Mouse (Mus musculus) spleen, postnatal 10 days (tissue): Measurements from ENCODE around the gene Ctnna2.
A peak's percentile ranks its signal among the peaks of the same experiment; 100 is the strongest.

Source experiments
- DNase-seq, 2 experiments: peaks; one replicate each; pipeline ENCODE4 v3.0.0; 2021 to 2022; ENCODE audit warnings: low spot score in 2 of 2

The Ctnna2 gene

DNA sequence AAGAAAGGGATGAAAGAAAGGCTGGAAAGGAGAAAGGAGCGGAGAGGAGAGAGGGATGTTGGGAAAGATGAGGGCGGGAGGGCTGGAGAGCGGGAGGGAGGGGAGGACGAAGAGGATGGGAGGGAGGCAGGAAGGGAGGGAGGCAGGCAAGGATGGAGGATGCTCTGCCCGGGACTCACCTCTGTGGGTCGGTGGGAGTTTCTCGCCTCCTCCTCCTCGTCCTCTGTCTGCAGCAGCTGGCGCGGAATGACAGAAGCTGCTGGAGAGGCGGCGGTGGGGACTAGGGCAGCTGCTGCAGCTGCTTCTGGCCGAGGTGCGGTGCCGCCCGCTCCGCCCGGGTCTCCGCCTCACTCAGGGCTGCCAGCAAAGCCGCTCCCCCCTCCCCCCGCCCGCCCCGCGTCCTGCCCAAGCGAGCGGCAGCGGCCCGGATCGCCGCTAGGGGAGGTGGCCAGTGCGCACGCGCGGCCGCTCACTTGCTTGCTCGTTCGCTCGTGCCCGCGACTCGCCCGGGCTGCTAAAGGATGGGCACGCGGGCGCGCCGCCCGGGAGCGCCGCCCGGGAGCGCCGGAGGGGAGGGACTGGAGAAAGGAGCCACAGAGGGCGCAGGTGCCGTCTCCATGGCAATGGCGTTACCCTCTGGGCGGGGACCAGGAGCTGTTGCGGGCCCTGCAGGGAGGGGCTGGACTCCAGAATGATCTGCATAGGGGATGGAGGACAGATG, at the start of gene Ctnna2:
Gene Ctnna2 (minus strand): TSS at position 459 of the 721 bp plus-strand sequence.
- peak in 1 of 2 experiments; percentile 12 for DNase-seq

DNA sequence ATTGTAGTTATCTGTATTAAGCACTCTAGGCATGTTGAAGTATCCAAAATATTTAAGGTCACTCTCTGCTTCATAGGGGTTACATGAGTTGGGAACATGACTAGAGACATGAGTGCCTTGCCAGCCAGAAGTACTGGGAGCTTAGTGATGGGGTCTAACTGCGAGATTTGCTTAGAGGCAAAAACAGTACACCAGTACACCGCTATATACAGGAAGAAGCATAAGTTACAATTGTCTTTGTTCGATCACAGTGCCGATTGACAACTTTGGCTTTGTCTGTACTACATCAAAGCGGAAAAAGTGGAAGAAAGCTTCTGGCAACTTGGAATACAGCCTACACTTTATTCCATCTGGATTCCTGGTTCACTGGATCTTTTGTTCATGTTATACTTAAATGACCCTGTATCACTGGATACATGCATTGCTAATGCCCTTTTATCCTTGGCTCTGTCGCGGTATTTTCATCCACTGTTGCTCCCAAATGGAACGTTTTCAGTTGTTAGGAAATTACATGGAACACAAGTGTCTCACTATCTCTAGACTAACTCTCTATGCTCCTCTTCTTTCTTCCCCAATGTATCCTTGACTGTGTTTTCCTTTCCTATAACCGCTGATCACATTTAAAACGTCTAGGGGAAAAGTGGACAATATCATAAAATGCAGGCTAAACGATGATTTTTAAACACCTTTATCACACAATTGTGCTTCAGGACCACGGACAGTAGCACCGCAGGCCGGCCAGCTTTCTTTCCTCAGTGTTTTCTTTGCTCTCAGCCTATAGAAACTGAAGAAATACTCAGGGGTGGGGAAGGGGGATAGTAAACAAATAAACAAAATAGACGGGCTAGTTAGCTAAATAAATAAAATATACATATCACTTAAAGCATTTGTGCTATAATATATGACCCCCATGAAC, 896 bp upstream of the Ctnna2 start:
- DNase-seq = no peak

- DNase-seq = no peak
These were observed 841 bp downstream of the Ctnna2 start for GRCm38 (mm10) chr6:77978476-77979240.

- DNase-seq = no peak
These were observed 8.8 kb downstream of the Ctnna2 start for GRCm38 (mm10) chr6:77970545-77971242.

DNA sequence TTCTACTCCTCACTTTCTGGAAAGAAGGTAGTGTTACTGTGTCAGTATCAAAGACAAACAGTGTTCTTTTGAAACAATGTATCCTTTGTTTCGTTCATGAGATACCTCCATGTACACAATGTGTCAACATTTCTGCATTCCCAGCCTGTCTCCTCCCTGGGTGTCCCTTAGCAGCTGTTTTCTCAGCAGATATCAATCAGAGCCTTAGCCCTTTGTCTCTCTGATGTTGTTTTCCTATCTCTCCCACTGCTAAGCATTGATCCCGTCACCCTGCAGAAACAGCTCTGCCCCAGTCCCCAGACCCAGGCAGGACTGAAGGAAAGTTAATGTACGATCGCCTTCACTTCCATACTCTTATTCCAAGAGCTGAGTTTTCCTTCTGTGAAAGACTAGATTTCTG, 9.7 kb downstream of the Ctnna2 start:
- DNase-seq = no peak

GRCm38 (mm10) chr6:77962011-77962410, 17.5 kb downstream of the Ctnna2 start:
- DNase-seq = no peak

GRCm38 (mm10) chr6:77951276-77951675, 28.2 kb downstream of the Ctnna2 start:
- DNase-seq = no peak

GRCm38 (mm10) chr6:77950690-77951089, 28.8 kb downstream of the Ctnna2 start:
- no peak for DNase-seq

GRCm38 (mm10) chr6:77929375-77929774, 50.1 kb downstream of the Ctnna2 start:
- no peak for DNase-seq

GRCm38 (mm10) chr6:77873150-77873549, 106.3 kb downstream of the Ctnna2 start:
- DNase-seq = no peak

DNA sequence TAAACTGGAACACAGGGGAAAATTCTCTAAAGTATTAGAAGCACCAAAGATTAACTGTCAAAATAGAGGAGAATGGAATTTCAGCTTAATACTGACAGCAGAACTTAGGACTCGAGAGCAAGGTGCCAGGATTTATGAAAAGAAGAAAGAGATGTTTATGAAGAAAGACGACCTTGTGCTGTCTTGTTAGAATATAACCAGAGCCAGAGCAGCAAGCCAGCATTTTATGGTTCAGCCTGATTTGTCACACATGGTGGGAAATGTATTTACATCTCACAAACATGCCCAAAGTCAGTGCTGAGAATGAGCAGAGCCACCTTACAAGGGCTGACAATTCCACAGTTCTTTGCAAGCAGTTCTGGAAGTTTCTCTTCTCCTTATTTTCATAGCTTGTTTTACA, 110.2 kb downstream of the Ctnna2 start:
- no peak for DNase-seq

- DNase-seq = no peak
These were observed 111.4 kb downstream of the Ctnna2 start for GRCm38 (mm10) chr6:77868119-77868518.

- DNase-seq = no peak
These were observed 116.1 kb downstream of the Ctnna2 start for GRCm38 (mm10) chr6:77863379-77863778.

- no peak for DNase-seq
These were observed 116.7 kb downstream of the Ctnna2 start for GRCm38 (mm10) chr6:77862781-77863180.

- DNase-seq = no peak
These were observed 130.1 kb downstream of the Ctnna2 start for GRCm38 (mm10) chr6:77849438-77849837.

DNA sequence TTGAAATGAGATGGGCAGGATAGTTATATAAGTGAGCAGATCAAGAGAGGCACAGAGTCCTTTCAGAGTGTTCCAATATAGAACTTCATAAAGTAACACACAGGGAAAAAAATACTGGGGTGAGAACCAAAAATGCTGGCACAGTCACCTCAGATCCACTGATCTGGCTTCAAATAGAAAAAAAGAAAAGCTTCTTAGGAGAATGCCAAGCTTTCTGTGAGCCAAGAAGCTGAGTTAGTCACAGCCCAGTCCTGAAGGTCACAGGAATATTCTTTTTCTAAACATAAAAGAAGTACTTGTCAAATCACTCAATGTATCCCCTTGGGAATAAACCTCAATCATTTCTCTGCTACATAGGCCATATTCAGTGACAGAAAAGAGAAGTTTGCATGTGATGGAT, 130.7 kb downstream of the Ctnna2 start:
- DNase-seq = no peak

DNA sequence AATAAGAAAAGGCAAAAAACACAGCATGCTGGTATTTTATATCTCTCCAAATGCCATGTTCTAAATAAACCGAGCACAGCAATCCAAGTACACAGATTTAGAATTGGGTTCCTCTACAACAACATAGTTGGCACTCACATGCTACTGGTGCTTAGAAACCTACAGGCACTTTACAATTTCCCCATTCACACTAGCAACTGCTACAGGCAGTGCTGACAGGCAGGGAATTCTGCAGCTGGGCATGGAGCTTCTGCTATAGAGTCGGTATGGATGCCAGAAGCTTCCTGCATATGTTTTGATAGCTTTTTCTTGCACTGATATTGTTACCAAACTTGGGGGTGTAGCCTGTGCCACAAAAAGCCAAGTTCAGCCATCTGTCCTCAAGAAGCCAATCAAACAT, 131.8 kb downstream of the Ctnna2 start:
- no peak for DNase-seq

DNA sequence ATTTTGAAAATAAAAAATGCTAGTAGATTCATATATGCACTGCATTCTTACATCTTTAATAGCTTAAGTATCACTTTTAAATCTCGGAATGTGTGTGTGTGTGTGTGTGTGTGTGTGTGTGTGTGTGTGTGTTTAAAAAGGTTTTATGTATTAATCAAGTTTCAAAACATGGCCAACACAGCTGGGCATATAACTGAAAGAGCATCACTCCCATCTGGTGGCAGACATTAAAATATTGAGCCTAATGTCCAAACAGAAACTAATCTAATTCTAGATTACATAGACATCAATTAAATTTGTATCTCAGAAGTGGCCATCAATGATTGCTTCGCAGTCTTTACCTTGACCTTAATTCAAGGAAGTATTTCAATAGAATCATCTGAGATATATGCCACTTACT, 140.4 kb downstream of the Ctnna2 start:
- no peak for DNase-seq

DNA sequence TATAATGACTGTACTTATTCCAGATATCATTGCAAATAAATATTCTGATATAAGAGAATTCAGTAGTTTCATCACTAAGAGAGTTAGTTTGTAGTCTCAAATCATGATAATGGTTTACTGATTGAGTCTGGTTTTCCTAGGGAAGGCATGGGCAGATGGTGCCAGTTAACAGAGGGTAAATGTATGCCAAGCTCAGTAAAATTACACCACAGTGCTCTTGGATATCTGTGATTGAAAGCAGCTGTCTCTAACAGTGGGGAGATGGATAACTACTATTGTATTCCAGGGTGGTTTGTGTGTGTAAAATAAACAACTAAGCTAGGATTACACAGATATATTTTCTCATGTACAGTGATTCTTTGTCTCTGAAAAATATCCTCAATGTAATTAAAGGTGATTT, 140.8 kb downstream of the Ctnna2 start:
- no peak for DNase-seq

DNA sequence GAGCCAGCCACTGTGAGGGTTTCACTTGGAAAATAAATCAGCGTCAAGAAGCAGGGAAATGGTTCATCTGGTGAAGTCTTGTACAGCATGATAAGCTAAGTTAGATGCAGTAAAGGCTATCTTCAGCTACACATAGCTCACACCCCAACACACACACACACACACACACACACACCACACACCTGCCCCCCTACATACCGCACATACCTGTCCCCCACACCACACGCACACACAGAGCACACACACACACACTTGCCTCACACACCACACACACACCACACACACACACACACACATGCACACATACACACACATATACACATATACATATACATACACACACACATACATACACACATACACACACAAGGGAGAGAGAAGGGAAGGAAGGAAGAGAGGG, 142.0 kb downstream of the Ctnna2 start:
- no peak for DNase-seq

- no peak for DNase-seq
These were observed 144.8 kb downstream of the Ctnna2 start for GRCm38 (mm10) chr6:77834680-77835079.

GRCm38 (mm10) chr6:77827526-77827925, 152.0 kb downstream of the Ctnna2 start:
- DNase-seq = no peak
